Mouse (Mus musculus): ENCODE results near the gene Gm3667. TPM values are rescaled to one million over a fixed set of nuclear protein-coding genes. Genes with fewer than 3 reads are reported as not detected.
"Not testable (repeated sequence)": the region's sequence is repeated elsewhere in the genome, so short reads cannot be mapped to it uniquely, and the experiment has no call there.

The Gm3667 gene
- polyA plus RNA-seq (2012; rRNA removed), result 3.6 and 3.7 TPM in 2 replicates

- H3K4me3 ChIP-seq (ENCODE audit: insufficient read depth, low read length), result peak within 1 kb of the TSS; percentile 38
- H3K4me1 ChIP-seq (ENCODE audit: control insufficient read depth, insufficient read depth, low read length); H3K27ac ChIP-seq (ENCODE audit: insufficient read depth, low read length): not testable (repeated sequence)
Observed at GRCm38 (mm10) chr14:6889521-6890012, at the start of gene Gm3667. TSS of gene Gm3667 (minus strand) at chr14:6889962.

GRCm38 (mm10) chr14:6899881-6900280, 10.1 kb upstream of the Gm3667 start:
- not testable (repeated sequence) for H3K27ac ChIP-seq (ENCODE audit: insufficient read depth, low read length); H3K4me3 ChIP-seq (ENCODE audit: insufficient read depth, low read length); H3K4me1 ChIP-seq (ENCODE audit: control insufficient read depth, insufficient read depth, low read length)

- not testable (repeated sequence) for H3K27ac ChIP-seq (ENCODE audit: insufficient read depth, low read length); H3K4me3 ChIP-seq (ENCODE audit: insufficient read depth, low read length); H3K4me1 ChIP-seq (ENCODE audit: control insufficient read depth, insufficient read depth, low read length)
Observed at GRCm38 (mm10) chr14:6888811-6889210, 951 bp downstream of the Gm3667 start.

GRCm38 (mm10) chr14:6840211-6840610, 49.6 kb downstream of the Gm3667 start, which contains the start of gene Gm3642:
TSS of gene Gm3642 (minus strand) at chr14:6840311.
- H3K4me3 ChIP-seq (ENCODE audit: insufficient read depth, low read length); H3K27ac ChIP-seq (ENCODE audit: insufficient read depth, low read length); H3K4me1 ChIP-seq (ENCODE audit: control insufficient read depth, insufficient read depth, low read length): not testable (repeated sequence)

GRCm38 (mm10) chr14:6823297-6823696, 66.5 kb downstream of the Gm3667 start:
- H3K4me3 ChIP-seq (ENCODE audit: insufficient read depth, low read length); H3K27ac ChIP-seq (ENCODE audit: insufficient read depth, low read length); H3K4me1 ChIP-seq (ENCODE audit: control insufficient read depth, insufficient read depth, low read length): not testable (repeated sequence)

Other genes with a start within 250 kb of the Gm3667 start
- 0.08 TPM in 1 of 2 replicates, not detected in the other for gene Gm10251, start 205.8 kb downstream of the Gm3667 start, polyA plus RNA-seq (2012; rRNA removed)
- not detected in 2 replicates for gene Gm8050, start 169.7 kb downstream of the Gm3667 start, polyA plus RNA-seq (2012; rRNA removed)
- gene Gm3636, start 147.6 kb downstream of the Gm3667 start, polyA plus RNA-seq (2012; rRNA removed), result 5.4 and 6.5 TPM in 2 replicates
- gene Gm8362, start 115.6 kb downstream of the Gm3667 start, polyA plus RNA-seq (2012; rRNA removed), result 0.06 TPM in 1 of 2 replicates, not detected in the other
- 0.06 TPM in 1 of 2 replicates, not detected in the other for gene Gm3642, start 49.7 kb downstream of the Gm3667 start, polyA plus RNA-seq (2012; rRNA removed)
- not detected in 2 replicates for gene Gm6356, start 83.9 kb upstream of the Gm3667 start, polyA plus RNA-seq (2012; rRNA removed)
- gene Gm10406, start 137.5 kb upstream of the Gm3667 start, polyA plus RNA-seq (2012; rRNA removed), result 1.6 and 2.0 TPM in 2 replicates
- gene Gm3685, start 155.0 kb upstream of the Gm3667 start, polyA plus RNA-seq (2012; rRNA removed), result not detected in 2 replicates
- gene Gm3696, start 210.7 kb upstream of the Gm3667 start, polyA plus RNA-seq (2012; rRNA removed), result 4.3 and 4.7 TPM in 2 replicates
- 0.04 TPM in 1 of 2 replicates, not detected in the other for gene Gm6676, start 235.4 kb upstream of the Gm3667 start, polyA plus RNA-seq (2012; rRNA removed)

All from cortical plate, adult 2 months (tissue).